Mouse (Mus musculus) CH12.LX (cell line): ENCODE results near the gene Wnt9a. TPM values are rescaled to one million over a fixed set of nuclear protein-coding genes. Genes with fewer than 3 reads are reported as not detected.

ENCODE experiments used
- DNase-seq: peaks from one replicate; pipeline ENCODE4 v3.0.0-alpha.2; 2013; ENCODE audit errors: extremely low read depth
- H3K27ac ChIP-seq: 2 replicates; pipeline ENCODE4 v1.5.1; 2012; ENCODE audit warnings: low read depth, mild to moderate bottlenecking, control low read depth, moderate library complexity; ENCODE audit not compliant: insufficient read depth
- H3K27me3 ChIP-seq: replicated peaks from 2 replicates; pipeline ENCODE3; 2012; ENCODE audit warnings: inconsistent platforms
- H3K36me3 ChIP-seq, 2 experiments: replicated peaks in 1 of 2; 2 replicates each; pipeline versions ENCODE3 to v1.6.1; 2012; ENCODE audit warnings: inconsistent platforms in 1 of 2, low read length in 1 of 2, mild to moderate bottlenecking in 1 of 2, mixed read lengths in 1 of 2, moderate library complexity in 1 of 2; ENCODE audit not compliant: control insufficient read depth in 1 of 2, insufficient read depth in 1 of 2
- H3K4me1 ChIP-seq, 2 experiments: 2 replicates each; pipeline ENCODE4 v1.6.1; 2012; ENCODE audit warnings: inconsistent platforms in 1 of 2, moderate library complexity in 1 of 2; ENCODE audit not compliant: insufficient read depth in 2 of 2, control insufficient read depth in 1 of 2
- H3K4me2 ChIP-seq: 2 replicates; pipeline ENCODE4 v1.6.1; 2012; ENCODE audit warnings: low read depth, mild to moderate bottlenecking, control low read depth; ENCODE audit not compliant: poor library complexity, insufficient read depth, severe bottlenecking
- H3K4me3 ChIP-seq, 3 experiments: fragments of 150-350 bp in 1 of 3; sonication (generic) in 1 of 3; replicated peaks in 1 of 3; 2 replicates each; pipeline versions ENCODE3 to v1.5.1; 2011 to 2012; ENCODE audit warnings: low read depth in 2 of 3, low read length in 2 of 3, mild to moderate bottlenecking in 2 of 3, moderate library complexity in 2 of 3, control low read depth in 1 of 3, improper control_type of control experiment in 1 of 3, inconsistent platforms in 1 of 3, mixed read lengths in 1 of 3; ENCODE audit not compliant: poor library complexity in 1 of 3
- H3K79me2 ChIP-seq: replicated peaks from 2 replicates; pipeline ENCODE4 v1.6.1; 2012; ENCODE audit warnings: mild to moderate bottlenecking, moderate library complexity; ENCODE audit not compliant: control insufficient read depth, poor library complexity, insufficient read depth, severe bottlenecking; ENCODE audit errors: extremely low read depth
- H3K9ac ChIP-seq: 2 replicates; pipeline ENCODE4 v1.6.1; 2012; ENCODE audit warnings: low read depth, mild to moderate bottlenecking, control low read depth, moderate library complexity; ENCODE audit not compliant: insufficient read depth
- H3K9me3 ChIP-seq: replicated peaks from 2 replicates; pipeline ENCODE3; 2012; ENCODE audit warnings: low read length, inconsistent platforms, mixed read lengths
- CHD1 ChIP-seq: IDR thresholded peaks from 2 replicates; pipeline ENCODE4 v1.6.1; 2012; ENCODE audit warnings: low read depth, low read length, improper control_type of control experiment, inconsistent platforms
- CHD2 ChIP-seq: IDR thresholded peaks from 2 replicates; pipeline ENCODE4 v1.6.1; 2011; ENCODE audit warnings: low read length, improper control_type of control experiment
- CTCF ChIP-seq, 2 experiments: IDR thresholded peaks in 1 of 2; conservative IDR thresholded peaks in 1 of 2; 2 replicates each; pipeline ENCODE4 v1.5.1; 2011 to 2012; ENCODE audit warnings: low read depth in 2 of 2, low read length in 2 of 2, improper control_type of control experiment in 1 of 2, inconsistent platforms in 1 of 2, mild to moderate bottlenecking in 1 of 2, moderate library complexity in 1 of 2
- ELF1 ChIP-seq: IDR thresholded peaks from 2 replicates; pipeline ENCODE4 v1.6.1; 2014; ENCODE audit warnings: low read depth, mild to moderate bottlenecking, inconsistent platforms, low read length, improper control_type of control experiment
- EP300 ChIP-seq: IDR thresholded peaks from 2 replicates; pipeline ENCODE4 v1.6.1; 2011; ENCODE audit warnings: low read length, improper control_type of control experiment
- ETS1 ChIP-seq: conservative IDR thresholded peaks from 2 replicates; pipeline ENCODE4 v1.6.1; 2012; ENCODE audit warnings: low read depth, mild to moderate bottlenecking, inconsistent platforms, low read length, improper control_type of control experiment, moderate library complexity
- GABPA ChIP-seq: IDR thresholded peaks from 2 replicates; pipeline ENCODE4 v1.6.1; 2012; ENCODE audit warnings: low read depth, low read length, improper control_type of control experiment, inconsistent platforms; ENCODE audit not compliant: insufficient replicate concordance
- IRF4 ChIP-seq: IDR thresholded peaks from 2 replicates; pipeline ENCODE4 v1.6.1; 2014; ENCODE audit warnings: low read depth, mild to moderate bottlenecking, inconsistent platforms, low read length, improper control_type of control experiment
- JUN ChIP-seq: IDR thresholded peaks from 2 replicates; pipeline ENCODE4 v1.6.1; 2011; ENCODE audit warnings: low read depth, mild to moderate bottlenecking, low read length, improper control_type of control experiment, moderate library complexity; ENCODE audit not compliant: insufficient read depth
- MAFK ChIP-seq: IDR thresholded peaks from 2 replicates; pipeline ENCODE4 v1.6.1; 2011; ENCODE audit warnings: low read length, improper control_type of control experiment; ENCODE audit not compliant: insufficient replicate concordance
- MAX ChIP-seq: IDR thresholded peaks from 2 replicates; pipeline ENCODE4 v1.6.1; 2011; ENCODE audit warnings: low read length, improper control_type of control experiment
- MEF2A ChIP-seq: IDR thresholded peaks from 2 replicates; pipeline ENCODE4 v1.6.1; 2014; ENCODE audit warnings: low read depth, mild to moderate bottlenecking, inconsistent platforms, low read length, improper control_type of control experiment, borderline replicate concordance
- MXI1 ChIP-seq: IDR thresholded peaks from 2 replicates; pipeline ENCODE4 v1.6.1; 2011; ENCODE audit warnings: mild to moderate bottlenecking, low read depth, low read length, improper control_type of control experiment
- MYC ChIP-seq: IDR thresholded peaks from 2 replicates; pipeline ENCODE4 v1.6.1; 2011; ENCODE audit warnings: low read depth, mild to moderate bottlenecking, improper control_type of control experiment, low read length
- NELFE ChIP-seq: IDR thresholded peaks from 2 replicates; pipeline ENCODE4 v1.6.1; 2011; ENCODE audit warnings: low read depth, low read length, improper control_type of control experiment
- PAX5 ChIP-seq: IDR thresholded peaks from 2 replicates; pipeline ENCODE4 v1.6.1; 2012; ENCODE audit warnings: low read length, inconsistent platforms, mixed read lengths
- POLR2A ChIP-seq: IDR thresholded peaks from 2 replicates; pipeline ENCODE4 v1.6.1; 2011; ENCODE audit warnings: low read depth, mild to moderate bottlenecking, improper control_type of control experiment, low read length
- RAD21 ChIP-seq: IDR thresholded peaks from 2 replicates; pipeline ENCODE4 v1.6.1; 2011; ENCODE audit warnings: low read depth, mild to moderate bottlenecking, low read length, improper control_type of control experiment, moderate library complexity
- RCOR1 ChIP-seq: conservative IDR thresholded peaks from 2 replicates; pipeline ENCODE4 v1.6.1; 2012; ENCODE audit warnings: low read depth, mild to moderate bottlenecking, inconsistent platforms, low read length, improper control_type of control experiment
- SIN3A ChIP-seq: IDR thresholded peaks from 2 replicates; pipeline ENCODE4 v1.6.1; 2012; ENCODE audit warnings: low read length, improper control_type of control experiment, inconsistent platforms
- SMC3 ChIP-seq: IDR thresholded peaks from 2 replicates; pipeline ENCODE4 v1.6.1; 2011; ENCODE audit warnings: low read depth, low read length, improper control_type of control experiment
- TBP ChIP-seq: conservative IDR thresholded peaks from 2 replicates; pipeline ENCODE4 v1.6.1; 2011; ENCODE audit warnings: low read depth, low read length, improper control_type of control experiment
- TCF12 ChIP-seq: IDR thresholded peaks from 2 replicates; pipeline ENCODE4 v1.6.1; 2014; ENCODE audit warnings: low read depth, mild to moderate bottlenecking, inconsistent platforms, low read length, improper control_type of control experiment
- USF2 ChIP-seq: conservative IDR thresholded peaks from 2 replicates; pipeline ENCODE4 v1.6.1; 2011; ENCODE audit warnings: low read depth, low read length, improper control_type of control experiment
- ZC3H11A ChIP-seq: IDR thresholded peaks from 2 replicates; pipeline ENCODE4 v1.6.1; 2012; ENCODE audit warnings: low read depth, mild to moderate bottlenecking, inconsistent platforms, low read length, improper control_type of control experiment
- ZNF384 ChIP-seq: IDR thresholded peaks from 2 replicates; pipeline ENCODE4 v1.6.1; 2012; ENCODE audit warnings: low read depth, low read length, improper control_type of control experiment, inconsistent platforms
- dilution Hi-C: fragments of 300-500 bp; cut with MboI; formaldehyde crosslinking; loops from 2 replicates; pipeline ENCODE4 v1.14.3; 2020; ENCODE audit warnings: low sequenced_read_pairs; ENCODE audit not compliant: extremely low pct_unique_long_range_greater_than_20kb, extremely low pct_ligation_motif_present
- in situ Hi-C: fragments of 300-500 bp; cut with MboI; formaldehyde crosslinking; loops from 3 replicates; pipeline ENCODE4 v1.14.3; 2019; ENCODE audit warnings: low sequenced_read_pairs, low pct_ligation_motif_present, low pct_unique_long_range_greater_than_20kb, mixed read lengths
- polyA plus RNA-seq: library from polyadenylated mRNA; unstranded; fragments of >175 nt; gene quantifications from 2 replicates; pipeline ENCODE4 v1.2.1, GENCODE M21; 2012; ENCODE audit warnings: low read depth; ENCODE audit not compliant: insufficient read length
- total RNA-seq, 2 experiments: library from RNA; depleted of rRNA; stranded (reverse); fragments of 300-350 nt in 1 of 2; fragments of >200 nt in 1 of 2; gene quantifications; 2 replicates each; pipeline ENCODE4 v1.2.3; 2012 to 2014

Gene Wnt9a
- total and polyA plus RNA-seq, 3 experiments, result not detected

DNA sequence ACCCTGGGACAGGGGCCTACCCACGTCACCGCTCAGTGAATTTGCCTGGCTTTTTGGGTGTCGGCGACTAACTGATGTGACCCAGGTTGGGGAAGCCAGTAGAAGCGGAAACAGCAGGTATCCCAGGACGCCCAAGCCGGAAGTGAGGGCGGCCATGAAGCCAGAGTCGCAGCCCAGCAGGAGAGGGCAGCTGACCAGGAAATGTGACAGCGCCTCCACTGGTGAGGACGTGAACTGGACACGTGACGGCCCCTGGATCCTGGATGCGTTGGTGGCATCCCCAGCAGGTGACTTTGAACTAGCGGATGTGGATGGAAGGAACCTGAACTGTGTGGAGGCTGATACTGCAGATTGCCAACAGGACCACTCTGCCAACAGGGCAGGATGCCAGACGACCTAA is 68.7 kb downstream of the Wnt9a start, which contains the start of gene Prss38:
Prss38 (minus strand) TSS at position 183 of the 400 bp plus-strand sequence.
- Histone ChIP-seq H3K27ac (no peak within 1 kb of the TSS), H3K4me2 (no peak within 1 kb of the TSS), H3K9ac (no peak within 1 kb of the TSS), H3K9me3 (no peaks in the 10 kb centered on the region), H3K36me3 (no peaks in the 10 kb centered on the region), H3K4me1 (peaks cover 2 to 16% of the 10 kb centered on the region in 2 experiments), H3K27me3 (peaks cover 4% of the 10 kb centered on the region), H3K4me3 (no peak within 1 kb of the TSS), H3K79me2 (no peaks in the 10 kb centered on the region)
- in situ Hi-C loops, result no loop called here
- DNase-seq, result no peak
- peak in 1 of 2 experiments; percentile 23; a peak in 1 of 4 replicates for TF ChIP-seq CTCF (conservative IDR thresholded peaks at IDR 0.05 in 1 of 2, IDR thresholded peaks at IDR 0.05 in 1 of 2; ENCODE audit: low read depth in 2 of 2, low read length in 2 of 2)
- TF ChIP-seq ZC3H11A, result no peak
- dilution Hi-C loops, result no loop called here

DNA sequence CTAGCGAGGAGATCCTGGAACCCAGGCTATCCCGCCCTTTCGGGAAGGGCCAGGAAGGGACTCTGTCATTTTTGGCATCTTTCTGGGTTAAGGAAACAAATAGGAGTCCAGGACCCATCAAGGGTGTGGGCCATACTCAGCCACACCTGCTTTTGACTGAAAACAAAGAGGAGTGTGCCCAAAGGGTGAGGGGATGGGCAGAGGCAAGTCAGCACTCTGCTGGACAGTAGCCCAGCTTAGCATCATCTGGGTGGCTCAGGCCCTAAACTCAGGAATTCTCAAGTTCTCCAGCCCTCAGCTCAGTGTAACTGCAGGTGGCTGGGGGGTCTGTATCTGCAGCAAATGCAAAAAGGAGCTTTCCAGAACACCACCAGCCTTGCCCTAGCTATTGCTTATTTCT is 71.3 kb downstream of the Wnt9a start:
- dilution Hi-C loops (no loop called here), in situ Hi-C loops (no loop called here)
- H3K27me3 ChIP-seq, result no peaks in the 10 kb centered on the region
- no peak overlapping the region for H3K9ac ChIP-seq
- H3K9me3 ChIP-seq, result no peaks in the 10 kb centered on the region
- no peak overlapping the region for H3K27ac ChIP-seq
- H3K4me2 ChIP-seq, result no peak overlapping the region
- no peak overlapping the region for H3K4me3 ChIP-seq
- H3K4me1 ChIP-seq, result peaks cover 5 to 13% of the 10 kb centered on the region in 2 experiments
- TF ChIP-seq ELF1 (no peak), IRF4 (no peak), SIN3A (no peak), NELFE (no peak), PAX5 (no peak), USF2 (no peak), MEF2A (no peak), POLR2A (no peak), EP300 (no peak), ETS1 (no peak), MAFK (no peak), GABPA (no peak), RAD21 (no peak)
- H3K79me2 ChIP-seq, result no peaks in the 10 kb centered on the region
- H3K36me3 ChIP-seq, result no peaks in the 10 kb centered on the region
- DNase-seq, result no peak

DNA sequence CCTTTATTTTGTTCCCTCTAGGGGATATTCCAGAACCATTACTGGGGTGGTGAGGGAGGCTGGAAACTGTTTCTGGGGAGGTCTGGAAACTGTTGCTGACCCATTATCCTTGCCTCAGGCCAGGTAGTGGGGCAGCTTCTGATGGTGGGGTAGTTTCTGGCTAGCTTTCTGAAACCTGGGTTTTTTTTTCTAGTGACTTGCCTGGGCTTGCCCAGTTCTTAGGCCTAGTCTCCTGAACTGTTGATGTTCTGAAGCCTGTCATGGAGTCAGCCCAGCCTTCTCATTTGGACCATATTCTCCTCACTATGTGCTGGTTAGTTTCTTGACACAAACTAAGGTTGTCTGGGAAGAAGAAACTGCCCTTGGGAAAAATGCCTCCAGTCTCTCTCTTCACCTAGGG is 72.8 kb downstream of the Wnt9a start:
- no peak overlapping the region for H3K4me3 ChIP-seq
- no peaks in the 10 kb centered on the region for H3K79me2 ChIP-seq
- dilution Hi-C loops, result no loop called here
- no peaks in the 10 kb centered on the region for H3K27me3 ChIP-seq
- no peak overlapping the region for H3K4me2 ChIP-seq
- no peak for TF ChIP-seq ETS1
- TF ChIP-seq MAX, result no peak
- TF ChIP-seq CHD1, result peak; percentile 98
- TF ChIP-seq MXI1, result no peak
- no peak; the same call in 1 of the 2 replicates for TF ChIP-seq RCOR1
- TF ChIP-seq TCF12, result peak; percentile 40; the same call in 1 of the 2 replicates
- 0 out of 2 replicates have a peak, but pooled peaks have one; percentile 3 for TF ChIP-seq JUN
- TF ChIP-seq CHD2, result no peak
- no peak for TF ChIP-seq MAFK
- TF ChIP-seq POLR2A, result no peak
- TF ChIP-seq MEF2A, result 0 out of 2 replicates have a peak, but pooled peaks have one; percentile 21
- peak; percentile 39; the same call in 1 of the 2 replicates for TF ChIP-seq EP300
- TF ChIP-seq IRF4, result peak; percentile 64
- peak; percentile 94 for TF ChIP-seq ZNF384
- no peak for TF ChIP-seq TBP
- TF ChIP-seq SMC3, result no peak
- no peak for TF ChIP-seq MYC
- no peaks in the 10 kb centered on the region for H3K9me3 ChIP-seq
- H3K27ac ChIP-seq, result peak overlapping the region; percentile 29; the same call in 1 of the 2 replicates
- no peaks in the 10 kb centered on the region for H3K36me3 ChIP-seq
- H3K4me1 ChIP-seq, result peaks cover 10 to 19% of the 10 kb centered on the region in 2 experiments
- H3K9ac ChIP-seq, result no peak overlapping the region
- in situ Hi-C loops, result no loop called here
- no peak for DNase-seq
